Mouse (Mus musculus) heart, adult 9 months (tissue): ENCODE measurements around the gene Ildr2.

Experiments
- DNase-seq, 2 experiments: peaks; one replicate each; pipeline ENCODE4 v3.0.0; 2022; ENCODE audit warnings: low spot score in 2 of 2

The Ildr2 gene

GRCm38 (mm10) chr1:166342060-166342459, 88.1 kb downstream of the Ildr2 start:
- no peak for DNase-seq

- no peak for DNase-seq
These were observed 88.6 kb downstream of the Ildr2 start for GRCm38 (mm10) chr1:166342539-166342938.

GRCm38 (mm10) chr1:166343586-166343985, 89.6 kb downstream of the Ildr2 start:
- no peak for DNase-seq

- DNase-seq = no peak
These were observed 90.5 kb downstream of the Ildr2 start for GRCm38 (mm10) chr1:166344300-166345077.

GRCm38 (mm10) chr1:166345602-166346001, 91.7 kb downstream of the Ildr2 start:
- peak in 1 of 2 experiments; percentile 9 for DNase-seq

- DNase-seq = no peak
These were observed 93.0 kb downstream of the Ildr2 start for GRCm38 (mm10) chr1:166346906-166347305.

- no peak for DNase-seq
These were observed 95.4 kb downstream of the Ildr2 start for GRCm38 (mm10) chr1:166349341-166349740.

GRCm38 (mm10) chr1:166349751-166350150, 95.8 kb downstream of the Ildr2 start:
- DNase-seq = no peak

GRCm38 (mm10) chr1:166360157-166360855, 106.4 kb downstream of the Ildr2 start:
- DNase-seq = peak; percentile 46 to 73

GRCm38 (mm10) chr1:166360896-166361295, 107.0 kb downstream of the Ildr2 start:
- DNase-seq = no peak

GRCm38 (mm10) chr1:166361842-166362241, 107.9 kb downstream of the Ildr2 start:
- DNase-seq = no peak

GRCm38 (mm10) chr1:166362659-166363058, 108.7 kb downstream of the Ildr2 start:
- DNase-seq = no peak

- DNase-seq = no peak
These were observed 109.2 kb downstream of the Ildr2 start for GRCm38 (mm10) chr1:166363122-166363521.
